Mouse (Mus musculus) kidney, adult 2 months (tissue): ENCODE data around the gene C1qtnf12.

Experiments used
- CTCF ChIP-seq: fragments of 200-500 bp; conservative IDR thresholded peaks from 2 replicates; pipeline ENCODE4 v1.5.1; 2011; ENCODE audit warnings: low read depth, mild to moderate bottlenecking, control low read depth, low read length, moderate library complexity, mixed read lengths; ENCODE audit not compliant: insufficient read depth, insufficient read length
- POLR2A ChIP-seq: fragments of 200-500 bp; IDR thresholded peaks from one replicate; pipeline ENCODE4 v1.6.1; 2011; ENCODE audit warnings: low read depth, low read length, control low read depth

DNA sequence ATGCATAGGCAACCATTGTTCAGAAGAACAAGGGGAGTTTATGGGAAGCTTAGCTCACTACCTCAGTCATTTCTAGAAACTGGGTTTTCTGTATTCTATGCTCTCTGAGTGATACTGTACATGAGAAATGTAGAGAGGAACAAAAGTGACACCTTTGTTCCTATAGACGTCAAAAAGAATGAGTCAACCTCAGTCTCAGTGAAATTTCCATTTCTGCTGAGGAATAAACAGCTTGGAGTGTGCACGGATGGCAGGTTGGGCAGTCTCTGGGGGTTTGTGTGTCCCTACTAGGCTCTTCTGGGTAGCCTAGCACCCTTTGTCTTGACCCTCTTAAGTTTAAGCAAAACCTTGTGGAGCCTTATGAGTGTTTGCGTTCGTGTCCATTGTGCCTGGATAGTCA lies 46.3 kb downstream of the C1qtnf12 start:
- TF ChIP-seq POLR2A: no peak
- no peak for TF ChIP-seq CTCF
